Mouse (Mus musculus) hindlimb bud, embryonic 11.5 days (tissue): ENCODE data around the gene Poc1a.

Source experiments
- DNase-seq: peaks from one replicate; pipeline ENCODE4 v3.0.0-alpha.2; 2012; ENCODE audit warnings: low read depth, low spot score; ENCODE audit errors: extremely low spot score

Gene Poc1a

DNA sequence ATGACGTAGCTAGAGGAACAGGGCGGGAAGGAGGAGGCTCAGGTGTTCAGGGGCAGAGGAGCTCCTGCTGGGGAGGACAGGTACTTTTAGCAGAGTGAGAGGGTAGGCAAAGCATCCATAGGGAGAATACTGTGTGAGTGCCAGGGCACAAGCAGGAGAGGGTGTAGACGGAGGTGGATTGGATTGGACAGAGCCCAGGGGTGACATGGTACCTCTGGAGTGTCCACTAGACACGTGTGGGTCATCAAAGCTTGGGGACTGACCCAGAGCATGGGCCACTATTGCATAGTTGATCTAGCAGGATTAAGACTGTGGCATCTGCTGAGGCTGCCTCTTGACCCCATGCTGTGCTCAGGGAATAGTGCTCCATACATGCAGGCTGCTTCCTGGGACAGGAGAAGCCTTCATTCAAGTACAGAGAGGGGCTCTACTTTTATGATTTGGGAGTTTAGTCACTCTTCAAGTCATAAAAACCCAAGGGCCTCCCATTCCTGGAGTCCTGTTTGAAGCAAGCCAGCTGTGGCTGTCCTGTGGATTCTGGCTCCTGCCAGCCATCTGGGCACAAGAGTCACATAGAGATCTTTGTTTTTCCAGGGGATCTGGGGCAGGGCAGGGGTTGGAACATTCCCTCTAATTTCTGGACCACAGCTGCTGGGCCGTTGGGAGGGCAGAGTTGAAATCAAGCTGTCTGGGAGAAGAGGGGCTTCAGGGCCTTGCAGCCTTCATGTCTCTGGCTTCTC is 48.1 kb downstream of the Poc1a start:
- DNase-seq, result no peak

GRCm38 (mm10) chr9:106332746-106333145 is 51.9 kb downstream of the Poc1a start:
- DNase-seq, result no peak

DNA sequence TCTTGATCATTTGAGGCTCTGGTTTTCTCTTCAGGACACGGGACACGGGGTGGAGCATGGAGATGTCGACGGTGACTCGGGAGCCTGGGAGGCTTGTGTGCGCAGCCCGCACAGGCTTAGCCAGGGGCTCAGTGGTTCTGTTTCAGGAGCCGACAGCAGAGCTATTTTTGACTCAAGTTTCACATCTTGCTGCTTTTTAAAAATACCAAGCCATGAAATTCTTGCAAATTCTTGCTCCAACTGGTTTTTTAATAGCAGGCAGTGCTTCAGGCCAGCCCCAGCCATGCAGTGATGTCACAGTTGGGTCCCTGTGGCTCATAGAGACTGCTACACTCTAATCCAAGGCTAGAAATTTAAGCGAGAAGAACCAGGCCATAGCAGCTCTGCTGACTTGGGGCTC is 56.8 kb downstream of the Poc1a start:
- no peak for DNase-seq

GRCm38 (mm10) chr9:106338462-106339172 is 57.8 kb downstream of the Poc1a start:
- no peak for DNase-seq

DNA sequence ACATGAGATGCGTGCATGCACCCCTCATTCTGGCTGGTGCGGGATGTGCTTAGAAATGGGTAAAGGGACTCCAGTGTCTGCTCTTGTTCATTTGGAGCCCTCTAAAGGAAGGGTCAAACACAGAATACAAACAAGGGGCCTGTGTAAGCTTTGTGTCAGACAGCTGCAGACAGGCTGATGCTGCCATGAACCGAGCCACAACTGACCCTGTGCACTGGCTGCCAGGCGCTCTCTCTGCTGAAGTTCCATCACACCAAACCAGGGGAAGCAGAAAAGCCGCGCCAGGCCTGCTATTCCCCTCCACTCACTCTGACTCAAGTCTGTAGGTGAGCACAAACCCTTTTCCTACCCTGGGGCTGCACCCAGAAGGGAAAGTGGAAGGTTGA is 58.3 kb downstream of the Poc1a start:
- no peak for DNase-seq

- no peak for DNase-seq
These were observed 58.9 kb downstream of the Poc1a start for GRCm38 (mm10) chr9:106339730-106340129.

DNA sequence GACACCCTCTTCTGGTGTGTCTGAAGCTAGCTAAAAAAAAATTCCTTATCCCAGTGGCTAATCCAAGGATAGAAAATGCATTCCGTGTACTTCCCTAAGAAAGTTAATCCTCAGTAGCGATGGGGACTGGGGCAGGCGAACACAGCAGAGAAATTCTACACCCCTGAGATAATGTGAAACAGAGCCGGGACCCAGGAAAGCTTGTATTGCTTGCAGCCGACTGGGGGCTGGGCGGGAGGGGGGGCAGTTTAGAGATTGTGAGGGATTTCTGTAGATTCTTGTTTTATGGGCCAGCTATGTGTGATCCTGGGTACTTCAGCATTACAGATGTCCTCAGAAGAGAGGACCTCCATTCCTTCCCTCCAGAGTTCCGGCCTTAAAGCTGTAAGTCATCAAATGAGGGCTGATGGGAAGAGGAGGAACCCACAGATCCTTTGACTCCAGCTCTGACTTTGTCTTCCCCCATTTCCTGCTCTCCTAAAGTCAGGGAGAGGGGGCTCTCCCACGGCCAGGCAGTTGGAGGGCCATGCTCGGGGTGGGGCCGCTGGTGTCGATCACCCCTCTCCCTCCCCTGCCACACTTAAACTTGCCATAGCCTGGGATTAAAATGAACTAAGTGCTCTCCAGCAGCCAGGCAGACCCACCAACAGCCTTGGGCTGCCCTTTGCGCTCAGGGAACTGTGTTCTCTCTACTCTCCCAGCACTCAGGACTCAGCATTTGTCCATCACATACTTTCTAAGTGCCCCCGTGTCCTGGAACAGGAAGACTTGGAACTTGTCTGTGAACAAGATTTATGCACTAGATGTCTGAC is 59.8 kb downstream of the Poc1a start:
- DNase-seq, result no peak

GRCm38 (mm10) chr9:106341313-106341686 is 60.4 kb downstream of the Poc1a start:
- no peak for DNase-seq

DNA sequence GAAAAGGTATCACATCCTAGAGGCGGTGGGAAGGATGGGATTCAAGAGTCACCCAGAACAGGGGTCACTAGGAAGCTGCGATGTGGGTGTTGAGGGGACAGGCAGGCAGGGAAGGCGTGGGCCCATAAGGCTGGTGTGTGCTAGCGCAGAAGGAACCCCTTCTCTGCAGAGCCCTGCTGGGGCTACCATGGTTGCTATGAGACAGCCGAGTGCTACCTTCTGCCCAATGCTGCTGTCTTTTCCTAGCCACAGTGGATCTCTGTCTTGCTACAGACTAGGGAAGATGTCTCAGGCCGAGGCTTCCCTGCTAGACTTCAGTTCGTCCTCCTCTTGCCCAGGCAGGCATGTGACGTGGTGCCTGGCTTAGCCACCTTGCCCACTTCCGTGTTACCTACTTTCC is 61.7 kb downstream of the Poc1a start:
- DNase-seq, result no peak

DNA sequence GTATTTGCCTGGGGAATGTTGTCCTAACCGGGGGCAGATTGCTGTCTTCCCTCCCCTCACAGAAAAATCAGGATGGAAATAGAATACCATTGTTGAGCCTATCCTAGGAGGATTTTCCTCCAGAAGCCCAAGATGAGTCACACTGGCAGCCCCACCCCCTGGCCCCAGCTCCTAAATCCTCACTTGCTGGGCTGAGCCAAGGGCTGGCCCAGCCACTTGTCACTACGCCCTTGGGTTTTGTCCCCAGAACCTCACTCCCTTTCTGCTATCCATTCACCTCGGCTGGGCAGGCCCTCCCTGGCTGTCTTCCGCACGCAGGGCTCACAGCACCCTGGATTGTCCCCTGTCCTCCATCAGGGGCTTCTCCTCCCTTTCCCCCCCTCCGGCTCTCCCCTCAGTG is 64.3 kb downstream of the Poc1a start:
- no peak for DNase-seq

DNA sequence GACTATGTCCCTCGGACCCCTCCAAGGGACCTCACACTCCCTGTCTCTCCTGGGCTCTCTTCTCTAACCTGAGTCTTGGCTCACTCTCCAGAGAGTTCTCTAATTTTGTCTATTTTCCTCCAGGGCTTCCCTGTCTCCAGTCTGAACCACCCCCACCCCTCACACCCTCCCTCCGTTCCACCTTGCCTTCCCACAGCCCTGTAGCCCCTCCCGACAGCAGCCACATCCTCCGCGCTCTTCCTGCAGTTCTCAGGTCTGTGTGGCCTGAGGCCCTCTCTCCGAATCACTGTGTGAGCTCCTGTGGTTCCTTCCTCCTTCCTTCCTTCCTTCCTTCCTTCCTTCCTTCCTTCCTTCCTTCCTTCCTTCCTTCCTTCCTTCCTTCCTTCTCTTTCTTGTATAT is 64.8 kb downstream of the Poc1a start:
- DNase-seq, result no peak

DNA sequence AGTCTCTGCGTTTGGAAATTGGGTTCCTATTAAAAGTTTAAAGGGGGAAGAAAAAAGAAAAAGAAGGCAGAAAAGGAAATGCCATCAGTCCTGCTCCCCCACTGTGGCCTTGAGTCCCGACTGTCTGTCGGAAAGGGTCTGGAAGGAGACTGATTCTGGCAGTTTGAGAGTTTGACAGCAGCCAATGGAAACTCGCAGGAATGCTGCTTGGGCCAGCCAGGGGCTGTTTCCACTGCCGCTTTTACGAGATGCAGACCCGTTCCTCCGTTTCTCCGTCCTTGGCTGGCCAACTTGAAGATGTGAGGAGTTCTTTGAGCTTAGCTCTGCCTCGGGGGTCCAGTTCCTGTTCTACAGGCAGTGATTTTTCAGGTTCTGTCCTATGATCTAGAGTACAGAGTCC is 67.4 kb downstream of the Poc1a start:
- DNase-seq, result no peak

DNA sequence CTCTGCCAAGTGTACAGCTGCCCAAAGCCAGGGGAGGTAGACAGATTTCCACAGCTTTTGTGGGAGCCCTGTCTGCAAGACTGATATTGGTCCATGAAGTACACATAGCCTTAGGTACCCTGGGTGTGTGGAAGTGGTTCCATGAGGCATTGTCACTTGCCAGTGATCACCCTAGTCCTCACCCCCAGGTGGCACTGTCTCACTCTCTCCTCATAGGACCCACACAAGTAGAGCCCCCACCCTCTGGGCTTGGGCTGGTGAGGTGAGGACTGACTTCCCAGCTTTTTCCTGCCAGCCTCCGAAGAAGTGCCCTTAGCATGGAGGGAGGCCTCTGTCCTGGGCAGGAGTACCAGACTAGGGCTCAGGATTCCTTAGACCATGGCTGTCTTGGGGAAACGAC is 68.2 kb downstream of the Poc1a start:
- DNase-seq, result no peak

GRCm38 (mm10) chr9:106351178-106351577 is 70.3 kb downstream of the Poc1a start:
- no peak for DNase-seq

- DNase-seq, result no peak
These were observed 72.9 kb downstream of the Poc1a start for GRCm38 (mm10) chr9:106353779-106354178.

GRCm38 (mm10) chr9:106354810-106355209 is 73.9 kb downstream of the Poc1a start:
- no peak for DNase-seq

DNA sequence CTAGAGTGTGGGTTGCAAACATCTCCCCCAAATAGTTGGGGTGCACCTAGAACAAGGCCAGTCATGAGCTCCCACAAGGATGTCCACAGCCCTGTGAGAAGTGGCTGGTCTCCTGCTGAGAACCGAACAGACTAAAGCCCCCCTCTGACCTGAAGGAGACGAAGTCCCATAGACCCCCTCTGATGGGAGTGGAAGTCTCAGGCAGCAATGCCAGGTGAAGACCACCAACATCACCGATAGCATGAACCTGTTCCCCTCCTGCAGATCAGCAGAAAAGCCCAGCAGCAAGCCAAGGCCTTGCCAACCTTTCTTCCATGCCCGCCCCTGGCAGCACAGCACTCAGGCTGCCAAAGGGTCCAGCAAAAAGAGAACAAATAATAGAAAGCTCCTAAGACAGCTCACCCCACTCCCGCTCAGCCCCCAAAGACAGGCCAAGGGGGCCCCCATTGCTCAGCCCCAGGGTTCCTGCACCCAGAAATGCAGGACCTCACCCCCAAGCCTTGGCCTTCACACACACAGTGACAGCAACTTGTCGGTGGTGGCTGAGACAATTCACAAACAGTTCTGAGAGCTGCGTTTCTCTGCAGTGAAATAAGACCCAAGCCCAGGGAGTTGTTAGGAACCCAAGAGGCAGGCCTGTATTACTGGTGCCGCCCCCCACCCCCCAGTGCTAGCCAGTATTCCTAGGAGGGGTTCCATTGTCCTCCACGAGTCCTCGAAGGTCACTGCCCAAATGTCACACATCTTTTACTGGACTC is 74.5 kb downstream of the Poc1a start:
- no peak for DNase-seq

- DNase-seq, result no peak
These were observed 75.1 kb downstream of the Poc1a start for GRCm38 (mm10) chr9:106355975-106356286.

GRCm38 (mm10) chr9:106356323-106356844 is 75.5 kb downstream of the Poc1a start:
- no peak for DNase-seq

GRCm38 (mm10) chr9:106357167-106357566 is 76.3 kb downstream of the Poc1a start:
- no peak for DNase-seq

DNA sequence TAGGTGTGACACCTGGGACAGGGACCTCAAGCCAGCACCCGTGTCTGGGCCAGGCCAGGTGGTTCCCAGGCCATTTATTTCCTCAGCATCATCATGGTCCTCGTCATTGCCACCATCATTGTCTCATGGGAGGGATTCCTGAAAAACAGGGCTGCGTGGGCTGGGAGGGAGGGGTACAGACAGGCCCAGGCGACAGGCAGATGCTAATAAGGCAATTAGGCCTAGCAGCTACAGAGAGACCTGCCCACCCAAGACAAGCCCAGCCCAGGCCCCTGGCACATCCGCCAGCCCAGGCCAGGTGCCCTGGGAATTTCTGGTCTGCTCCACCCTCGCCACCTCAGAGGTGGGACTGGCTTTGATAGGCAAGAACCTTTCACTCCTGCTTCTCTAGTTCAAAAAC is 78.4 kb downstream of the Poc1a start:
- no peak for DNase-seq
